Mouse (Mus musculus) heart, adult 18-20 months (tissue): ENCODE results near the gene Slc25a15. TPM values are rescaled to one million over a fixed set of nuclear protein-coding genes. Genes with fewer than 3 reads are reported as not detected.

Experiments
- DNase-seq, 2 experiments: peaks; one replicate each; pipeline ENCODE4 v3.0.0; 2021 to 2022; ENCODE audit warnings: mixed read lengths in 1 of 2
- long read RNA-seq, 2 experiments: library from polyadenylated mRNA; stranded (forward); transcript quantifications; one replicate each; pipeline ENCODE4 v2.0.0; 2021
- total RNA-seq, 2 experiments: library from RNA; stranded (reverse); gene quantifications; 2 replicates each; pipeline ENCODE4 v1.2.3; 2021

Slc25a15 gene
- 10 to 100 TPM; 11.9 to 12.7 TPM for total RNA-seq
- long read RNA-seq, experiment 1, transcript Slc25a15-201 (7 exons, 3,430 nt): major isoform, 9 of 20 reads
- long read RNA-seq, experiment 1, partial matches to known transcripts: 0 of 20 reads
- long read RNA-seq, experiment 1, other reads (novel, unspliced or antisense): 11 of 20 reads
- long read RNA-seq, experiment 2, partial matches to known transcripts: 0 of 5 reads
- long read RNA-seq, experiment 2, other reads (novel, unspliced or antisense): 2 of 5 reads

GRCm38 (mm10) chr8:22398142-22398951, at the start of gene Slc25a15:
Gene Slc25a15 (minus strand): TSS chr8:22398597.
- peak; percentile 93 for DNase-seq

GRCm38 (mm10) chr8:22411971-22412370, 13.6 kb upstream of the Slc25a15 start:
- no peak for DNase-seq

GRCm38 (mm10) chr8:22411282-22411702, 12.9 kb upstream of the Slc25a15 start, which contains the start of gene Mrps31:
Gene Mrps31 (plus strand): TSS chr8:22411361.
- DNase-seq: peak; percentile 90 to 93

- DNase-seq: no peak
Observed at GRCm38 (mm10) chr8:22410688-22411281, 12.4 kb upstream of the Slc25a15 start.

- DNase-seq: no peak
Observed at GRCm38 (mm10) chr8:22405733-22406132, 7.3 kb upstream of the Slc25a15 start.

GRCm38 (mm10) chr8:22403235-22403634, 4.8 kb upstream of the Slc25a15 start:
- DNase-seq: no peak

GRCm38 (mm10) chr8:22400593-22400992, 2.2 kb upstream of the Slc25a15 start:
- no peak for DNase-seq

- DNase-seq: no peak
Observed at GRCm38 (mm10) chr8:22399285-22399880, 986 bp upstream of the Slc25a15 start.

GRCm38 (mm10) chr8:22397811-22398141, 621 bp downstream of the Slc25a15 start:
- no peak for DNase-seq

GRCm38 (mm10) chr8:22395256-22395655, 3.1 kb downstream of the Slc25a15 start:
- DNase-seq: no peak

- no peak for DNase-seq
Observed at GRCm38 (mm10) chr8:22394471-22394870, 3.9 kb downstream of the Slc25a15 start.

GRCm38 (mm10) chr8:22390766-22391463, 7.5 kb downstream of the Slc25a15 start:
- no peak for DNase-seq

GRCm38 (mm10) chr8:22389874-22390273, 8.5 kb downstream of the Slc25a15 start:
- DNase-seq: no peak

GRCm38 (mm10) chr8:22385158-22385557, 13.2 kb downstream of the Slc25a15 start:
- DNase-seq: no peak

GRCm38 (mm10) chr8:22382824-22383595, 15.4 kb downstream of the Slc25a15 start:
- no peak for DNase-seq

GRCm38 (mm10) chr8:22380934-22381333, 17.5 kb downstream of the Slc25a15 start:
- DNase-seq: no peak

- DNase-seq: peak; percentile 53 to 61
Observed at GRCm38 (mm10) chr8:22376903-22377302, 21.5 kb downstream of the Slc25a15 start.

GRCm38 (mm10) chr8:22376311-22376710, 22.1 kb downstream of the Slc25a15 start:
- DNase-seq: no peak

- DNase-seq: no peak
Observed at GRCm38 (mm10) chr8:22359882-22360281, 38.5 kb downstream of the Slc25a15 start.

GRCm38 (mm10) chr8:22359359-22359758, 39.0 kb downstream of the Slc25a15 start:
- no peak for DNase-seq

GRCm38 (mm10) chr8:22335426-22335825, 63.0 kb downstream of the Slc25a15 start:
- no peak for DNase-seq
